Mouse (Mus musculus) heart, postnatal 0 days (tissue): ENCODE results near the gene Slc25a19. TPM values are rescaled to one million over a fixed set of nuclear protein-coding genes. Genes with fewer than 3 reads are reported as not detected.
A peak's percentile ranks its signal among the peaks of the same experiment; 100 is the strongest.

Experiments
- ATAC-seq: fragments of 200-750 bp; cut with Nextera tagmentation; 2 replicates; pipeline ENCODE4 v1.8.0; 2017; ENCODE audit warnings: low read depth, moderate number of reproducible peaks, moderate library complexity; ENCODE audit not compliant: insufficient read depth
- DNase-seq: peaks from one replicate; pipeline ENCODE4 v3.0.0-alpha.2; 2016; ENCODE audit warnings: low spot score
- H3K27ac ChIP-seq: fragments of 300-500 bp; sonication (generic); 2 replicates; pipeline ENCODE4 v1.5.1; 2014; ENCODE audit warnings: low read depth, mild to moderate bottlenecking
- H3K27me3 ChIP-seq: fragments of 300-500 bp; sonication (generic); 2 replicates; pipeline ENCODE4 v1.6.1; 2014; ENCODE audit warnings: low read length, mixed read lengths; ENCODE audit not compliant: control insufficient read depth, insufficient read depth
- H3K36me3 ChIP-seq: fragments of 300-500 bp; sonication (generic); replicated peaks from 2 replicates; pipeline ENCODE4 v1.6.1; 2014; ENCODE audit warnings: low read length, mixed read lengths; ENCODE audit not compliant: control insufficient read depth, insufficient read depth
- H3K4me1 ChIP-seq: fragments of 300-500 bp; sonication (generic); 2 replicates; pipeline ENCODE4 v1.6.1; 2014; ENCODE audit warnings: antibody characterized with exemption; ENCODE audit not compliant: control insufficient read depth, insufficient read depth
- H3K4me2 ChIP-seq: fragments of 300-500 bp; sonication (generic); 2 replicates; pipeline ENCODE4 v1.6.1; 2014; ENCODE audit warnings: low read depth, mild to moderate bottlenecking, low read length, moderate library complexity
- H3K4me3 ChIP-seq: fragments of 300-500 bp; sonication (generic); 2 replicates; pipeline ENCODE4 v1.5.1; 2014; ENCODE audit warnings: low read depth, low read length
- H3K9ac ChIP-seq: fragments of 300-500 bp; sonication (generic); replicated peaks from 2 replicates; pipeline ENCODE4 v1.6.1; 2014; ENCODE audit warnings: low read depth, low read length, mixed read lengths
- H3K9me3 ChIP-seq: fragments of 300-500 bp; sonication (generic); replicated peaks from 2 replicates; pipeline ENCODE4 v1.6.1; 2016; ENCODE audit warnings: low read length; ENCODE audit not compliant: control insufficient read depth
- CTCF ChIP-seq: IDR thresholded peaks from 2 replicates; pipeline ENCODE4 v1.5.1; 2016; ENCODE audit warnings: antibody characterized with exemption, control low read depth, low read depth
- EP300 ChIP-seq: IDR thresholded peaks from 2 replicates; pipeline ENCODE4 v1.6.1; 2016; ENCODE audit warnings: antibody characterized with exemption, low read depth
- WGBS: fragments of 180-500 bp; shearing (Covaris S2); extraction: QIAGEN DNeasy Blood & Tissue Kit; methylation state at CpG from one replicate; pipeline ENCODE4 v1.1.7; 2014; 5-methylcytosine and 5-hydroxymethylcytosine counted together
- polyA plus RNA-seq: library from polyadenylated mRNA; unstranded; fragments of >200 nt; fragmentation: Nextera tagmentation; extraction: Ambion mirVana; gene quantifications from 2 replicates; pipeline ENCODE4 v1.2.1, GENCODE M21; 2015
- total RNA-seq: library from RNA; depleted of rRNA; stranded (reverse); fragments of >200 nt; gene quantifications from 2 replicates; pipeline ENCODE4 v1.2.3, GENCODE M21; 2014; ENCODE audit warnings: low replicate concordance

Slc25a19 gene
- total and polyA plus RNA-seq, 2 experiments from 2014 or later: 35.0 to 35.1 TPM

- DNase-seq: no peak
- Histone ChIP-seq H3K27me3 (no peaks in the 10 kb centered on the region), H3K36me3 (no peaks in the 10 kb centered on the region), H3K4me2 (no peak overlapping the region), H3K9ac (no peak overlapping the region), H3K4me1 (no peaks in the 10 kb centered on the region), H3K9me3 (no peaks in the 10 kb centered on the region), H3K4me3 (no peak overlapping the region), H3K27ac (no peak overlapping the region)
- 89% methylated on average over 8 of the region's 8 CpGs for WGBS
- TF ChIP-seq CTCF (no peak), EP300 (no peak)
- no peak for ATAC-seq
Measured at GRCm38 (mm10) chr11:115635041-115635440, 6.9 kb upstream of the Slc25a19 start.

GRCm38 (mm10) chr11:115634109-115634508, 6.0 kb upstream of the Slc25a19 start:
- Histone ChIP-seq H3K4me3 (no peak overlapping the region), H3K4me2 (no peak overlapping the region), H3K27me3 (no peaks in the 10 kb centered on the region), H3K4me1 (no peaks in the 10 kb centered on the region), H3K27ac (no peak overlapping the region), H3K36me3 (no peaks in the 10 kb centered on the region), H3K9me3 (no peaks in the 10 kb centered on the region), H3K9ac (no peak overlapping the region)
- ATAC-seq (no peak), DNase-seq (no peak)
- no peak for TF ChIP-seq EP300
- TF ChIP-seq CTCF: no peak
- 60% methylated on average over 4 of the region's 4 CpGs for WGBS

- no peaks in the 10 kb centered on the region for H3K4me1 ChIP-seq
- H3K36me3 ChIP-seq: no peaks in the 10 kb centered on the region
- H3K27ac ChIP-seq: no peak overlapping the region
- DNase-seq (no peak), ATAC-seq (no peak)
- H3K9me3 ChIP-seq: no peaks in the 10 kb centered on the region
- no peak overlapping the region for H3K9ac ChIP-seq
- WGBS: 83% methylated on average over 10 of the region's 10 CpGs
- H3K27me3 ChIP-seq: no peaks in the 10 kb centered on the region
- H3K4me3 ChIP-seq: no peak overlapping the region
- TF ChIP-seq EP300: no peak
- TF ChIP-seq CTCF: no peak
- no peak overlapping the region for H3K4me2 ChIP-seq
Measured at GRCm38 (mm10) chr11:115632862-115633261, 4.8 kb upstream of the Slc25a19 start.

- no peak for DNase-seq
- no peak for TF ChIP-seq CTCF
- TF ChIP-seq EP300: no peak
- ATAC-seq: no peak
- H3K36me3 ChIP-seq: no peaks in the 10 kb centered on the region
- H3K4me1 ChIP-seq: peaks cover 4% of the 10 kb centered on the region; the same call in 1 of the 2 replicates
- H3K27me3 ChIP-seq: no peaks in the 10 kb centered on the region
- no peak overlapping the region for H3K9ac ChIP-seq
- WGBS: 69% methylated on average over 7 of the region's 7 CpGs
- H3K4me3 ChIP-seq: no peak overlapping the region
- H3K27ac ChIP-seq: no peak overlapping the region
- H3K4me2 ChIP-seq: no peak overlapping the region
- H3K9me3 ChIP-seq: no peaks in the 10 kb centered on the region
Measured at GRCm38 (mm10) chr11:115632247-115632646, 4.2 kb upstream of the Slc25a19 start.

GRCm38 (mm10) chr11:115631505-115631890, 3.4 kb upstream of the Slc25a19 start:
- Histone ChIP-seq H3K4me2 (no peak overlapping the region), H3K9ac (no peak overlapping the region), H3K9me3 (no peaks in the 10 kb centered on the region), H3K27me3 (no peaks in the 10 kb centered on the region), H3K4me3 (no peak overlapping the region), H3K27ac (no peak overlapping the region), H3K4me1 (peaks cover 5% of the 10 kb centered on the region; the same call in 1 of the 2 replicates), H3K36me3 (no peaks in the 10 kb centered on the region)
- TF ChIP-seq EP300 (no peak), CTCF (peak; percentile 63)
- ATAC-seq (no peak), DNase-seq (peak; percentile 36)
- 19% methylated on average over 3 of the region's 3 CpGs for WGBS
